Mouse (Mus musculus): ENCODE measurements around the gene Shmt2.

Shmt2 gene

DNA sequence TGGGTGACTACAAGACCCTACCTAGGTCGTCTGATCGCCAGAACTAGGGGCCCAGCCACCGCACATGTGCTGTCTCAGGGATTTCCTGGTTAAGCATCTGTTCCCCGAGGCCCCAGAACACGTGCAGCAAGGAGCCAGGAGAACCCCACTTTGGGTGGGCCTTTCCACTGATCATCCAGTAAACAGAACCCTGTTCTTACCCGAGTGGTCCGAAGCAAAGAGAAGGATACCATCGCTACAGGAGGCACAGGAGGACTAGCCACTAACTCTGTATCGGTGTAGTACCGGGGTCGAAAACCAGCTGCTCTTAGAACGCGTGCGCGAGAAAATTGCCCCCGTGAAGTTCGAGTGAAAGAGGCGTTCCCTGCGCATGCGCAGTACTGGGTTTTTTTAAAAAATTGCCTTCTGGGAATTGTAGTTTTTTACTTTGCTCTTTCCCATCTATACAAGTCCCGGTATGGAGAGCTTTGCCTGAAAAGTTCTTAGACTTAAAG, at the start of gene Shmt2:
TSS of gene Shmt2 (minus strand) at position 357 of the 494 bp plus-strand sequence.
- in situ Hi-C loops (cut with MseI, MboI): no loop called here

DNA sequence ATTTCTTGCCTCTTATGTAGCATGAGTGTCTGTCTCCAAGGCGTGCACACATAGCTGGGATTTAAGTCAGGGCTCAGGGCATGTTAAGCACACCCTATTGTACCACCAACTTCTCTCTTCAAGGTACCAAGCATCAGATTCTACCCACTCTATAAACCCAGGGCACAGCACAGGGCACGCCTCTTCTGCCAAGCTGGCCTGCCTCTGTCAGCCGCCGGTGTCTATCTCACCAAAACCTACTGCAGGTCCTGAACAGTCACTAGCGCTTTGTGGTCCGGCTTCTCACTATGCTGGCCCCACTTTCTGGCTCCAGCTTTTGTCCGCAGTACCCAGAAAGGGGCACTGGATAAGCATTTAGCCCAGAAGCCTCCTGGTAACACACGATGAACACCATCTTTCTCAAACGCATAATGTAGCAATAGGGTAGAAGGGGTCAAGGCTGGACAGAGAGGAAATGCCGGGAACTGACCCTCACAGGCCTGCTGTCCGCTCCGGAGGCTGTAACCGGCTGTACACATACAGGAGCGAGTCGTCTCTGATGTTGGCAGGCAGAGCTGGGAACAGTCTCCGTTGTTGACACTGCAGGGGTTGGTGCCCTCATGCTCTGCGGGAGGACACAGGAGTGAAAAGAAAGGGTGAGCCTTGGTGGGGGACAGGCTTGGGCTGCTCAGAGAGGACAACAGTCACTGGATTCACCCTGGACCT, 48.8 kb upstream of the Shmt2 start:
- in situ Hi-C loops (cut with MseI, MboI): loop anchor here in 1 of 2 experiments (10.0 kb wide), 1 partner anchor 54 kb away; the partner anchor contains the start of gene Lrp1

DNA sequence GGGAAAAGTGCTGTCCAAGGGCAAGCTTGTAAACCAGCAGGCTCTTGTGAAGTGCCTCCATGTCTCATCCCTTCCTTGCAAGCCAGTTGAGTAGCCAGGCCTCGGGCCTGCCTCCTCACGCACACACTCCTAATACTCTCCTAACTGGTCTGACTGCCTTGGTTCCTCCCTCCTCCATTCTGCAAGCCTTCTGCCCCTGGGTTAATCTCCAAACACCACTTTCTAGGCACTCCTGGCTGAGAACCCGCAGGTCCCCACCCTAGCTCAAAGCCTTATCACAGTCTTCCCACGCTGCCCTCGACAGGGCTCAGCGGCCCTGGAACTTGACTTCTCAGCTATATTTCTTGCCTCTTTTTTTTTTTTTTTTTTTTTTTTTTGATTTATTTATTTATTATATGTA, 48.1 kb upstream of the Shmt2 start:
- in situ Hi-C loops (cut with MseI, MboI): loop anchor here in 1 of 2 experiments (10.0 kb wide), 1 partner anchor 54 kb away; the partner anchor contains the start of gene Lrp1

DNA sequence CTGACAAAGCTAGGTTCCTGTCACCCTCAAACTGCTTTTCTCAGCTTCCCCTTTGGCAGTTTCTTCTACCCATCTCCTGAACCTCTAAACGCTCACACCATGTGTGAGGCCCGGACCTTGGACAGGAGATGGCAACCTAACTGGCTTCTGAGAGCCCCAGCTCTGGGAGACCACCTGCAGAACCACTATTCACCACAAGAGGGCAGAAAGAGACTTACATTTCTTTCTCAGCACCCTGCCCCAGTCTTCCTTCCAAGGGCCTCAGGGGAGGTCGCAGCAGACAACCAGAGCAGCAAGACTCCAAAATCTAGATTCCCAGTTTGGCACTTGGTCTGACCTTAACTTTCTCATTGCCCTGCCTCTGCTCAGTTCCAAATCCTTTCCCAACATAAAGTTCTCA, 47.2 kb upstream of the Shmt2 start:
- in situ Hi-C loops (cut with MseI, MboI): no loop called here

DNA sequence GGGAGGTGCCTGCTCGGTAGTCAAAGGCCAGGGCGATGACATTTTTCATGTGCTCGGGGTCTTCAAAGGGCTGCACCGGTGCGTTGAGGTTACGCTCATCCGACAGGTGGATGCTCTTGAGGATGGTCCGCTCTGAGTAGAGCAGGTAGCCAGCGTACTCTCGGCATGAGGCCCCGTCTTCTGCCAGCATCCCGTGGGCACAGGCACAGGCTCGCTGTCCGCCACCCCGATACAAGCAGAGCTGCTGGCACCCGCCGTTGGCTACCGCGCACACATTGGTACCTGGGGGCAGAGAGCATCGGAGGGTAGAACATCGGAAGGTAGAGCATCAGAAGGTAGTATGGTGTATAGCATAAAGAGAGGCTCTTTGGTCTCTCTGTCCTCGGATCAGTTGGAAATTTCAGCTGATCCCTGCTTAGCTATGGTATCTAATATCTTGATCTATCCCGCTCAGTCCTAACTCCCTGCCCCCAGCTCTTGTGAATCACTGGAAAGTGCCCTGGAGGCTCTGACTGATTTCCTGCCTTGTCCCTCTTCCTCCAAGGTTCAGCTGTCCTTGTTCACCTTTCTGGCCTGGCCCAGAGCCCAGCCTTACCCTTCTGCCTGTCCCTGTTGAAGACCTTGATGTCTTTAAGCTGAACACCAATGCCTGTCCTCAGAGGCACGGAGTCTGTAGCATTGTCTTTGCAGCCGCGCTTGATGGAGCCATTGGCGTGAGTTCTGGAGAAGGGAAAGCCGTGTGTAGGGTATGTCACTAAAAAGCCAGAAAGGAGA, 44.5 kb upstream of the Shmt2 start:
- in situ Hi-C loops (cut with MseI, MboI): no loop called here

DNA sequence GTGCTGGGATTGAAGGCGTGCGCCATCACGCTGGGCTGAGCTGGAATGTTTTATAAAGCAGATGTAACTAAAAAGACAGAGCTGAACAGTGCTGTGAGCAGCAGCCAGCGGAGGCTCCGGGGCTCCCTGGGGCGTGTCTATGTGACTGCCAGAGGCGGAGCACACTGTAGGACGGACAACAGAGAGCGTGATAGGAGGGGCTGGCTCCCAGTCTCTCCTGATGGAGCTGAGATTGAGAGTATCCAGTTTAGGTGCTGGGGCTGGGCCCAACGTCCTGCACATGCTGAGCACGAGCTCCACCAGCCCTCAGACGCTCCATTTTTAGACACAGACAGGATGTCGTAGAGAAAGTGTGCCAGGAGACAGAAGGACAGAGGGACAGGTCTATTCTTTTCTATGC, 42.1 kb upstream of the Shmt2 start:
- in situ Hi-C loops (cut with MseI, MboI): no loop called here

DNA sequence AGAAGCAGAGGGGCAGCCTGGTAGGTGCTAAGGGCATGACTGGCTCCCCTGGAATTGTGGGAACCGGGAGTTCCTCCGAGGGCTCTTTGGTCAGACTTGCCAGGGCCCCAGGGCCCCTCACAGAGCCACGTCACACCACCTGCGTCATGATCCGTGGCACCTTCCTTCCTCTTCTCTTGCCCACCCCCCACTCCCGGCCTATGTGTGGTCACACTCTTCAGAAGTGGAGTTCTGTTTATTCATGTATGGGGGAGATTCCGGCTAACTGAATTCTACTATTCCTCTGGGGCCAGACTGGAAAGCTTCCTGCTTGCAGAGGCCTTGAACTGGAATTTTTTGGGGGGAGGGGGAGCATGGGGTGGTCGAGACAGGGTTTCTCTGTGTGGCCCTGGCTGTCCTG, 41.6 kb upstream of the Shmt2 start:
- in situ Hi-C loops (cut with MseI, MboI): no loop called here

DNA sequence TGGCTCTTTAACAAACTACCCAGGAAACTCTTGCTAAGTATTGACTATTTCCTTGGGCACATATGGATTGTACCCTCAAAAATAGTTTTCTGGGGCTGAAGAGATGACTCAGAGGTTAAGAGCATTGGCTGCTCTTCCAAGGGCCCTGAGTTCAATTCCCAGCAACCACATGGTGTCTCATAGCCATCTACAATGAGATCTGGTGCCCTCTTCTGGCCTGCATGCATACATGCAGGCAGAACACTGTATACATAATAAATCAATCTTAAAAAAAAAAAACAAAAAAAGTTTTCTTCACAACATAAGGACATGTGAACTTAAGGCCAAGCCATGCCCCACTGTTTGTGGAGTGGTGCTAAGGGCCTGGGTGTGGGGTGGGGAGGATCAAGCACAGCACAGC, 38.9 kb upstream of the Shmt2 start:
- in situ Hi-C loops (cut with MseI, MboI): no loop called here

DNA sequence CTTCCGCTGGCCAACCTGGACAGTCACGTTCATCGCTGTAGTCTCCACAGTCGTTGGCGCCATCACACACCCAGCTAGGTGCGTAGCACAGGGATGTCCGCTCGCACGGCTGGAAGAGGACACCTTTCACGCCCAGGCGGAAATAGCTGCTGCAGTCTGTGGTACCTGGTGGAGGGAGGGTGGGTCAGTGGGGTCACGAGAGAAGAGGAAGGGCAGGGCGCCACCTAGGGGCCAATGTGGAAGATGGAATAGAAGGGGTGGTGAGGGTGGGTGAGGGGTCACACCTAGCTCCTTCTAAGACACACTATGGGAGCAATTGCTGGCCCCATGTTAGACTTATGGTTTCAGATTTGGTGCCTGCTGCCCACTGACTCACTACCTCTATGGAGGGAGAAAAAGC, 35.2 kb upstream of the Shmt2 start:
- in situ Hi-C loops (cut with MseI, MboI): no loop called here

DNA sequence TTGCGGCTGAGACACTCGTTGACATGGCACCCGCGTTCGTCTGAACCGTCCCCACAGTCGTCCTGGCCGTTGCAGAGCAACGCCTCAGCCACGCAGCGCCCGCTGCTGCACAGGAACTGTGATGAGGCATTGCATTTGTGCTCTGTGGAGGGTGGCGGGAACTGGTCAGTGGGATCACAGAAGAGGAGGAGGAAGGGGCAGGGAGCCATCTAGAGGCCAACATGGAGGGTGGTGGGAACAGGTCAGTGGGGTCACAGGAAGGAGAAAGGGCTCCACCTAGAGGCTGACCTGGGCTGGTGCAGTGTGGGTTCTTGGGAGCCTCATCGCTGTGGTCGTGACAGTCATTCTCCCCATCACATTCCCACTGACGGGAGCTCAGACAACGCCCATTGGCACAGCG, 33.5 kb upstream of the Shmt2 start:
- in situ Hi-C loops (cut with MseI, MboI): no loop called here

DNA sequence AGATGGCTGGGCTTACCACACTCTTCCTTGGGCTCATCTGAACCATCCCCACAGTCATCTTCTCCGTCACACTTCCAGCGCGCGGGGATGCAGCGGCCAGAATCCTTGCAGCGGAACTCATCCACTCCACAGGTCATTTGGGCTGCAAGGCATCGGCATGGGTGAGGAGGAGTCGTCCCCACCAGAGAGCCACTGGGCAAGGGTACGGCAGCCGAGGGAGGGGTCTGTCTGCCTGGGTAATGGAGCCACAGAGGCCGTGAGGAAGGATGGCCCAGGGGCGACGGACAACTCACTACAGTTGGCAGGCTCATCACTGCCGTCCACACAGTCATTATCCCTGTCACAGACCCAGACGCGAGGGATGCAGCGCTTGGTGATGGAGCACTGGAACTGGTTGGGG, 27.6 kb upstream of the Shmt2 start:
- in situ Hi-C loops (cut with MseI, MboI): no loop called here

DNA sequence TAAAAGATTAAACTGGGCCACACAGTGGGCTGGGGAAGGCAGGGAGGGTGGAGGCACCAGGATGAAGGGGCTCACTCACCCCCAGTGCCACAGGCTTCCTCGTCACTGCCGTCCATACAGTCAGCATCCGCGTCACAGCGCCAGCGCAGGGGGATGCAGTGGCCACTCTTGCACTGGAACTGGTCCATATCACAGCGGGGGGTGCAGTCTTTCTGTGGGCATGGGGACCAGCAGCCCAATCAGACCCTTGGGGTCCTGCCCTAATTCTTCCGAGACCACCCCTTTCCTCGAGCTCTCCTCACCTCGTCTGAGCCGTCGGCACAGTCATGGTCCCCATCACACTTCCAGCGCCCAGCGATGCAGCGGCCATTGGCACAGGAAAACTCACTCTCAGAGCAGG, 26.0 kb upstream of the Shmt2 start:
- in situ Hi-C loops (cut with MseI, MboI): no loop called here

DNA sequence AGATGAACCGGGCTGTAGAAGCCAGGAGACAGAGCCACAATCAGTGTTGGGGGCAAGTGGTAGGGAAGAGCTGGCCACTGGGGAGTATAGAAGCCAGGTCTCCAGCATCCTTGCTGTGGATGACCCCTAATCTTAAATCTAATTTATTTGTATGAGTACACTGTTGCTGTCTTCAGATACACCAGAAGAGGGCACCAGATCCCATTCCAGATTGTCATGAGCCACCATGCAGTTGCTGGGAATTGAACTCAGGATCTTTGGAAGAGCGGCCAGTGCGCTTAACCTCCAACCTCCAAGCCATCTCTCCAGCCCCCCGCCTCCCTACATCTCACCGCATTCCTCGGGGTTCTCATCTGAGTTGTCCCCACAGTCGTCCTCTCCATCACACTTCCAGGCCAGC, 24.3 kb upstream of the Shmt2 start:
- in situ Hi-C loops (cut with MseI, MboI): no loop called here

DNA sequence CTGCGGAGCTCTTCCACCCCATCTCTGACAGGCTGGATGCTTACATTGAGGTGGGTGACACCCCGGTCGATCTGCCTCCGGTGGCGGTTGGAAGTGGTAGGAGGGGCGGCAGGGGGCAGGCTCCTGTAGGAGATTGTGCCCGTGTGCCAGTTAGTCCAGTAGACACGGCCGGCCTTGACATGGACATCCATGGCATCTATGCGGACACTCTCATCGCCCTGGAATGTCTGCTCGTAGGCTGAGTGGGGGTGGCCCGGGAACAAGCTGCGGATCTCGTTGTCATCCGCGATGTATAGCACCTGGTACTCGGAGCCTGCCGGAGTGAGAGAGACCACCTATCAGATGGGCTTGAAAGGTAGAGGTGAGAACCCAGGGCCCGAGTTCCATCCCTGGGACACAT, 22.1 kb upstream of the Shmt2 start:
- in situ Hi-C loops (cut with MseI, MboI): loop anchor here (5.0 kb wide), 1 partner anchor 37 kb away; no protein-coding TSS in a partner anchor

DNA sequence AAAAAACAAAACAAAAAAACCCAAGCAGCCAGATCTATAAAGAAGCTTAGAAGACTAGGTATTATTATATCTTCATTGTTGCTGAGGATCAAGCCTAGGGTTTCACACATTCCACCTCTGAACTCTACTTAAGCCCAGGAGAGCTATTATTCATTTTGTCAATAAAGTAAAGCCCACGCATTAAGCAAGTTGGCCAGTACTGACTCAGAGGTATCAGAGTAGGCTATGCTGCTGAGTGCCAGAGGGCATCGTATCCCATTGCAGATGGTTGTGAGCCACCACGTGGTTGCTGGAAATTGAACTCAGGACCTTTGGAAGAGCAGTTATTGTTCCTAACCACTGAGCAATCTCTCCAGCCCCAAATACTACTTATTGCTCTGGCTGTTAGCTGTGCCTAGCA, 21.7 kb upstream of the Shmt2 start:
- in situ Hi-C loops (cut with MseI, MboI): loop anchor here (5.0 kb wide), 1 partner anchor 37 kb away; no protein-coding TSS in a partner anchor

DNA sequence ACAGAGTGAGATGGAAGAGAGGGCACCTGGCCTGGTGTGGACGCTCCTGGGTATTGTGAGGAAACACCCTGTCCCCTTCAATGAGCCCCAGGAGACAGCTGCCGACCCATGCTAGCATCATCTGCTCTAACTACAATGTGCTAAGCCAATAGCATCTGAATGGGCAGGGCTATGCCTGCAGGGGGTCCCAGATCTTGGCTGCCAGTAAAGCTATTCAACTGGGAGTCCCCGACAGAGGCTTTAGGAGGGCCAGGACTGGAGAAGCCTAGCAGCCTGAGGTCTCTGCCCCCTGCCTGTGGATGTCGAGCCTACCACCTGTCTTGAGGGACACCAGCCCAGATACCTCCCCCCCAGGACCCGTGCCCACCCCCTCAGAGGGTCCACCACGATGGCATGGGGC, 20.5 kb upstream of the Shmt2 start:
- in situ Hi-C loops (cut with MseI, MboI): loop anchor here (5.0 kb wide), 1 partner anchor 35 kb away; no protein-coding TSS in a partner anchor

DNA sequence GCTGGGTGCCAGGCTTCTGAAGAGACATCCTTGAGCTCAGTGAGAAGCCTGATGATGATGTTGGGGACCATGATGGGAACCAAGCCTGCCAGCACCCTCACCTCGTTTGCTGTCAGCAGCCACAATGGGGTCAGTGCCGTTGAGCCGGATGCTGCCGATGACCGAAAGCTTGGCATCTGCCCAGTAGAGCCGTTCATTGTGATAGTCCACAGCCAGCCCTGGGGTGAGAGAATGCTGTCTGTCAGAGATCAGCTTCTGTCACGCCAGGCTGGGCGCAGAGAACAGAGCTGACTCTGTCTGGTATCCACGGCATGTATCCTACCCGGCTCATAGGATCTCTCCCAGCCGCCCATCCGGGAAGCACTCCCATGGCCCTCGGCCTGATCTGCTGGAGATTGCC, 19.8 kb upstream of the Shmt2 start:
- in situ Hi-C loops (cut with MseI, MboI): loop anchor here (5.0 kb wide), 1 partner anchor 35 kb away; no protein-coding TSS in a partner anchor

DNA sequence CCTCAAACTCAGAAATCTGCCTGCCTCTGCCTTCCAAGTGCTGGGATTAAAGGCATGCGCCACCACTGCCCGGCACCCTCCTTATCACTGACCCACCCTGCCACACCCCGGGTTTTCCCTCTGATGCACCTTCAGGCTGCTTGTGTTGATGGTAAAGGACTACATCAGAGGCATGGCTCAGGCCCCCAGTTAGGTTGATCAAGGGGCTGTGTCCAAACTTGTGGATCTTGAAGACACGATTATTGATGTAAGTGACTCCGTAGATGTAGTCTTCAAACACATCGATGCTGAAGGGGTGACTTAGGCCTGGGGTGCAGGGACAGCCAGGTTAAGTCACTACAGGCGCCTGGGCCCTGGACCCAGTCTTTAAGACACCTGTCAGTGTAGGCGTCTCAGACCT, 19.3 kb upstream of the Shmt2 start:
- in situ Hi-C loops (cut with MseI, MboI): loop anchor here (5.0 kb wide), 1 partner anchor 34 kb away; no protein-coding TSS in a partner anchor

DNA sequence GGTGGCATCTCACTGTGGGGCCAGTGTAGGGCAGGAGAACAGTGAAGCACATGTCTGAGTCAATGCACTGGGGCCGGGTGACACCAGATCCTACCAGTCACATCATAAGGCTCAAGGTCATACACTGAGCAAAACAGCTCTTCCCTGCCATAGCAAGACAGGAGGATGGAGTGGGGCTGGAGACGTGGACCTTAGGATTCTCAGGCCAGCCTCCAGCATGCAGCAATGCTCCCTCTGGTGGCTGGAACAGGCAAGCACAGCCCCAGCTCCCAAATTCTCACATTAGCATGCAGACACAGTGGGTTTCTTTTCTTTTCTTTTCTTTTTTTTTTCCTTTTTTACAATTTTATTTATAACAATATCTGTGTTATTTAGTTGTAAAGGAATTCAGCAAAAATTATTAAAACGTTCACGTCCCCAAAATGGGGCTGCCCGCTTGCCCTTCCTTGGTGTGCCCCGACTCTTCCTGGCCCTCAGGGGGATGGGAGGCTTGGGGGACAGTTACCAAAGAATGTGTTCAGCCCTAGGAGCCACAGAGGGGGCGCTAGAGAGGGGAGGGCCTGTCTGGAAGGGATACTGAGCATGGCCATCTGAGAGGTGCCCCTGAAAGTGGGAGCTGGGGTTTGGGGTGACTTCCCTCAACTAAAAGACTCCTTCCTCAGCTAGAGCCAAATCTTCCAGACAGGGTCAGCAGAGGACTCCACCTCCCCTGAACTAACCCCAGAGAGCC, 15.8 kb upstream of the Shmt2 start:
- in situ Hi-C loops (cut with MseI, MboI): no loop called here

DNA sequence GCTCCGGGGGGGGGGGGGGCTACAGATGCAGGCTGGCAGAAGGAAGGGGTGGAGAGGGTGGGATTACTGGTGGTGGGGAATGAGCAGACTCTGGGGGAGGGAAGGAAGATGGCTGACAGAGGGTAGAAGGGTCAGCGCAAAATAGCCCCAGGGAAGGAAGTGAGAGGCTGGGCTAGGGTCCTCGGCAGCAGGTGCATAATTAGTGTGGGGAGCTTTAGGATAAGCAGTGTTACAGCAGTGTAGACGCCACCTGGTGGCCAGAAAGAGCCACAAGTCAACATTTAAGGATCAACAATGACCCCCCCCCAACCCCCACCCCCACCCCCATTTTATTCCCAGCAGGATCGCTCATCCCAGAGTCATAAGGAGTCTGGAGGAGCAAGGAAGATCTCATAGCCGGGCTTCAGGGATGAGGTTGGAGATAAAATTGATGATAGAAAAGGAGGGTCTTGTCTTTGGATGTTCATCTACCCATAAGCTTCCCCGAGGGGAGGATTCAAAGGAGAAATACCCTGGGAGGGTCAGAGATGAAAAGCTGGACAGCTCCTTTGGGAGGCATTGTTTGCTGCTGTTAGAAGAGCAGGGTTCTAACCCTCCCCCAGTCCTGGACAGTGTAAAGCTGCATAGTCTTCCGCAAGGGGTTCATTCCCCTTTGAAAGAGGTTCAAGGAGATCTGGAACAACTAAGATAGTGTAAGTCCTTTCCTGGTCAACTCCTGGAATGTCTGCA, 14.5 kb upstream of the Shmt2 start:
- in situ Hi-C loops (cut with MseI, MboI): no loop called here

DNA sequence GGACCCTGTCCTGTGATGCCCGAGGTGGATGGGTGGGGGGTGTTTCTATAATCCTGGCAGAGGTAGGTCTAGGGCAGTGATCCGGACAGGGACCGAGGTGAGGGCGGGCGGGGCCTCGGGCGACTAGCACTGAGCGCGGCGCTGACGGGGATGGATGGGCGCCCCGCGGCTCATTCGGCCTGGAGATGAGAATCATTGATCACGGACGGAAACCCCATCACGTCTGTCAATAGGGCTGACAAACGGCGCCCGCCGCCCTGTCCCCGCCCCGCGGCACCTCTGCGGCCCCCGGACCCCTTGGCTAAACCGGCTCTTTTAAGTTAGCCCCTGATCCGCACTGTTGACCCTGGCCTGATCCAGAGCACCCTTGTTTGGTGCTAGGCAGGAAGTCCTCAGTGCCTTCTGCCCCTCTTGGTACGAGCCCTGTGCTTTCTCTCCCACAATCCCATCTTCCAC, 12.7 kb upstream of the Shmt2 start:
- in situ Hi-C loops (cut with MseI, MboI): no loop called here

Measured in mouse trophoblast stem cell (cell line).